Mouse (Mus musculus) naive thymus-derived CD4-positive, alpha-beta T cell, adult 2 months (primary cell): ENCODE data around the gene Tgtp2.
A peak's percentile ranks its signal among the peaks of the same experiment; 100 is the strongest.
"Not testable (repeated sequence)": the region's sequence is repeated elsewhere in the genome, so short reads cannot be mapped to it uniquely, and the experiment has no call there.

Source experiments
- DNase-seq: peaks from one replicate; pipeline ENCODE4 v3.0.0-alpha.2; 2011; ENCODE audit warnings: low read depth

The Tgtp2 gene

DNA sequence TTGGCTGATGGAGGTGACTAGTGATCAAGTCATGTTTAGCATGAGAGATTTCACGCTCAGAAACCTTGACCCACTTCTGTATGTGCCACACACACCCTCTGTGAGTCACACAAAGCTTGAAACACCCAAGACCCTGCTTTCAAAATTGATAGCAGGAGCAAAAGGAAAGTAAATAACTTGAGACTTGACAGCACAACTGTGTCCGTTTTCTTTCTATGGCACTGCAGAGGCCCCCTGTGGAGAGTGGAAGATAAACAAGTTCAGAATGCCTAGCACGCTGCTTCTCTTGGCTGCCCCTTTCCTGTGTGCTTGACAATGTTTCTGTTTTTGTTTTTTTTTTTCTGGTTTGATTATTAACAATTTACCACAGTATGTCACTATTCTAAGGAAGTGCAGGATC is 20.9 kb upstream of the Tgtp2 start:
- peak; percentile 79 for DNase-seq

DNA sequence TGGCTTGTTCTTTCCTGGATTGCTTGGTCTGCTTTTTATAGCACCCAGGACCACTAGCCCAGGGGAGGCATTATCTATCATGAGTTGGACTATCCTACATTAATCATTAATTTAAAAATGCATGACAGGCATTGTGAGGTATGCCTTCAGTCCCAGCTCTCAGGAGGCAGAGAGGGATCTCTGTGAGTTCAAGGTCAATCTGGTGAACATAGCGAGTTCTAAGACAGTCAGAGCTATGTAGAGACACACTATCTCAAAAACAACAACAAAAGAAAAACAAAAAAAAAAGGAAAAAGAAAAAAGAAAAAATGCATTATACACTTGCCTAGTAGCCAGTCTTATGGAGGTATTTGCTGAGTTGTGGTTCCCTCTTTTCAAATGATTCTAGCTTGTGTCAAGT is 20.4 kb upstream of the Tgtp2 start:
- no peak for DNase-seq

DNA sequence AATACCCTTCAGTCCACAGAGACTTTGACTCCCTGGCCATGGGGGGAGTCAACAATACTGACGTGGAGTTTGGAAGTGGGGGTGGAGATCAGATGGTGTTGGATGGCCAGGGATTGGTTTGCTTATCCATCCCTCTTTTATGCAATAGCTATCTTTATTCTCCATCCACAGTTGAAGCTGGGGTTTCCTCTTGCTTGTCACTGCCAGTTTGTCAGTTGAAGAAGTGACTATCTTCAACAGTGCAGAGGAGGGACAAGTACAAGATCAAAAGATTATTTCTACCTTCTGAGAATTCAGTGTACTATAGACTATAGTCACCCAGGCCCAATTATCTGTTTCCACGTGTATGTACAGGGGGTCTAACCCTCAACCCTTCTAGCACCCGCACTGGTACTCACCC is 19.8 kb upstream of the Tgtp2 start:
- DNase-seq, result peak; percentile 39

DNA sequence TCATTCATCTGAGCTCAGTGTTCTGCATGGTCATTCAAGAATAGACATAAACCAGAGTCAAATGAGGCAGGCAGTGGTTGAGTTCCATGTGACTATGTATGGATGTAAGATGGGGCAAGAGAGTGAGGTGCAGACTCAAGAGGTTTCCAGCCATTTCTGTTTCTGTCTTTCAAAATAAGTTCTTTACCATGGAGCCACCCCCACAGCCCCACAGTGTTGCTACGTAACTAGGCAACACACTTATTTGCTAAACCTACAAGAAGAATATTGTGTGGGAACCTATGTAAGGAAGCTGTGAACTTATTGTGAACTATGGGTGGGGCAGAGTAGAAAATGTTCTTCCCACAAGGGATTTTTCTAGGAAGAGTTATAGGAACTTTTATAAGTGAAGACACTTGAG is 19.1 kb upstream of the Tgtp2 start:
- peak; percentile 68 for DNase-seq

DNA sequence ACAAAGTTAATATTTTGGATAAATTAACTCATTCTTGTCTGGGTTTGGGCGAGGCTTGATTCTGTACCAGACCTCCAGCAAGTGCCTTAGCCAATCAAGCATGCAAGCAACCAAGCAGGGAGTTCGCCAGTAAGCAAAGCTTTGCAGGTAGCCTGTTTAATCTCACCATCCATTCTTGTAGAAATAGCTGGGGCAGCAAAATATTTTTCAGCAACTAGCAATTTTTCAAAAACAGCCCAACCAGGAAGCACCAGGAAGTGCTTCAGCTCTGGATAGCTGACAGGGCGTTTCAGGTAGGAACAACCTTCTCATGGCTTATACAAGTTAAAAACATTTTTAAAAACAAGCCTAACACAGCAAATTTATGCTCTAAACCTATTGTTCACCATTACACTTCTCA is 17.9 kb upstream of the Tgtp2 start:
- DNase-seq, result no peak

DNA sequence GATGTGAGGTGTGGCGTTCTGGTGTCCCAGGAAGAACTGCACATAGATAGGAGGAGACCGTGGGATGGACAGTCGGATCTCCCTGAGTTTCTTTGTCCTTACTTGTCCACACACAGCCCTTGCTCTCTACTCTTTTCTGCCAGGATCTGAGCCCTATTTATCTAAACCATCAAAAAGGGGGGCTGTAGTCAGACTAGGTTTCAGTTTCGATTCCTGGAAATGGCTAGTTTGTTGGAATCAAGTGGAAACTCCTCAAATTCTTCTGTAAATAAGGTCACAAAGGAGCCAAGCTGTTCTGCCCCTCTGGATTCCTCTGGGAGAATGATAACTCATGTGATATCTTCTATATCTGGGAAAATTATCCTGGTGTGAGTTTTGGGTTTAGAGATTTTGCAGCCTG is 17.4 kb upstream of the Tgtp2 start:
- peak; percentile 63 for DNase-seq

DNA sequence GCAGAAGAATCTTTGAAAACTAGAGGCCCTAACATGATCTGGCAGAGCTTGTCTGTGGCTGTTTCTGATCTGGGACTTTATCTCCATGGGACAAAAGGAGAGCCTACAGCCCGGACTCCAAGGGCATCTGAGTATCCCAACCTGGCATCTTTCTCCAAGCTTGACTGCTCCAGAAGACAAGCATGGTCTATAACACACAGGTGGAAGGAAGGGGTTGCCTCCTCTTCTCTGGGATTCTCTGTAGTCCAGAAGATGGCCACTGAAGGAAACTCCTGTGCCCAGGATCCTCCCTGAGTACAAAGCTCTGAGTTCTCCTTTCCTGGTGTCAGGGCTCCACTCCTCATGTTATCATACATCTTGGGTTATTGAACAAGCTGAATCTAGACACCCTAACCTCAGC is 16.6 kb upstream of the Tgtp2 start:
- no peak for DNase-seq

DNA sequence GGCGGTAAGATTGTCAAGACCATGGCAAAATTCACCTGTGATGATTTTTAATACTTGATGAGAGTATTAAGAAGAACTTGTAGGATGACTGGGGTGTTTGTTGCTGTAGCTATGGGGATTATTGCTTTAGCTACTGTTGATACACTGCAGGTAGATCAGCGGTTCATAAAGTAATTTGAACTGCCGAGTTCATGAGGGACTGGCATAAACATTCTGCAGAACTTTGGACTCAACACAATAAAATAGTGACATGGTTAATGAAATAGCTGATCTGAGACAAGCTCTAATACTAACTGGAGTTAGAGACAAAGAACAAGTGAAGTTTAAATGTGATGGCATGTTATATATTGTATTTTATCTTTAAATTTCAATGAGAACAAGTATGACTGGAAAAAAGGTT is 14.7 kb upstream of the Tgtp2 start:
- DNase-seq, result no peak

DNA sequence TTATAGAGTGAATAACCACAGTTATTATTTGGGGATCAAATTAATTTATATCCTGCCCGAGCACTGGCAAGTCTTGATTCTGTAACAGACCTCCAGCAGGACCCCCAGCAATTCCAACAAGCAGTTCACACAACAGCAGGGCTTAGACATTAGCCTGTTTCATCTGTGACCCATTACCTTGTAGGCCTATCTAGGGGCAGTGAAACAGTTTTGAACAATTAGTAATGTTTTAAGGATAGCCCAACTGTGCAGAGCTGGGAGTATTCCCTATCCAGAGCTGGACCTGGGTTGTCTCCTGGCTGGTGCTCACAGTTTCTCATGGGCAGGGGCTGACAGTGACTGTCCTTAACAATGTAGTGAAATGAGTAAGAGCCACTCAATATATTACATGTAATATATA is 13.0 kb upstream of the Tgtp2 start:
- DNase-seq, result no peak

DNA sequence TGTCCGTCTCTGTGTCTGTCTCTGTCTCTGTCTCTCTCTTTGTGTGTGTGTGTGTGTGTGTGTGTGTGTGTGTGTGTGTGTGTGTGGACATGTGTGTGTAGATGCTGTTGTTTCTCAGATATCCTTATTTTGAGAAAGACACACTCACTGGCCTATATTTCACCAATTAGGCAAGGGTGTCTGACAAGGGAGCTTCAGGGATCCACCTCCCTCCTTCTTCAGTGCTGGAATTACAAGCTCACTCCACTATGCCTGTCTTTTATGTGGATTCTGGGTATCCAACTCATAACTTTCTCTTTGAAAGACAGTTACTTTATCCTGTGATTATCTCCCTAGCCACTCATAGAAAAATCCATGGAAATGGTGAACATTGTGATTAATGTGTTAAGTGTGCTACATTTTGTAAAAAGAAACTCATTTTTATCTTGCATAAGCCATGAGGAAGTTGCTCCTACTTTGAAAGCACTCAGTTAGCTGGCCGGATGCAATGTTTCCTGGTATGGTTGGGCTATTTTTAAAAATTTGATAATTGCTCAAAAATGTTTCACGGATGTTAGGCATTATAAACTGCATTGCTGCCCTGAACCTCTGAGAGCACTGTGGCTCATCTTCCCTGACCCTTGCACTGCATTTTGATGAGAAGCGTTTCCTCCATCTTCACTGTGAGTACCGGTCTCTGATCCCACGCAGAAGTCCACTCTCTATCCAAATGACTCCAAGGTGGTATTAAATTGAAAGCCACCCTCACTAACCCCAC is 12.2 kb upstream of the Tgtp2 start, which contains the start of gene Ifi47:
TSS of gene Ifi47 (plus strand) at position 587 of the 757 bp plus-strand sequence.
- DNase-seq, result peak; percentile 31

DNA sequence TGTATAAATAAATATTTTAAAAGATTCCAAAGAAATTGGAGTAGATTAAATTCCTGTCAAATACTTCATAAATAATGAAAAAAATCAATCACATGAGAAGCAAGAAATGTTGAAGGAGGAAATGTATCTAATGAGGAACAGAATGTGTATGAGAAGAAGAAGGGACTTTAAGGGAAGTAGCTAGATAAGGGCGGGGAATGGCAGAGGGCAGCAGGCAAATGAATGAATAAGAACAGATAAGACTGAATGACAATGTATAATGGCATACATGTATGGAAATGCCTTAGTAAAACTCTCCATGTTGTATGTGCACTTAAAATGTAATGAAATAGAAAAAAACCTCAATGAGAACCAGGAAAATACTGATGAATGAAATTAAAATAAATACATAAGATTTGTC is 4.4 kb upstream of the Tgtp2 start:
- DNase-seq, result no peak

DNA sequence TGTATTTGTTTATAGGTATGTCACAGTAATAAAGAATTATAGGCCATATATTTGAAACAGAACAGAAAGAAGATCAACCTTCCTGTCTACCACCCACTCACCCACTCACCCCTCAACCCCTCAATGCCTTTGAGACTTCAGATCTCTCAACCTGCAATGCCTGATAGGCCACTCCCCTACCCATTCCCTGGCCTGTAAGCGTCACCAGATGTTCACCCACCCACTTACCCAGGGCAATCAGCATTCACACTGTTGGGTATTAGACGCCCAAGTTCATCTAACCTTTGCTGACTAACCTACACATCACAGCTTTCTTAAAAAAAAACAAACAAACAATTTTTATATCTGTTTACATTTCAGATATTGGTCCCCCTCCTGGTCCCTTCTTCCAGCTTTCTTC is 2.1 kb downstream of the Tgtp2 start:
- DNase-seq, result peak; percentile 42

DNA sequence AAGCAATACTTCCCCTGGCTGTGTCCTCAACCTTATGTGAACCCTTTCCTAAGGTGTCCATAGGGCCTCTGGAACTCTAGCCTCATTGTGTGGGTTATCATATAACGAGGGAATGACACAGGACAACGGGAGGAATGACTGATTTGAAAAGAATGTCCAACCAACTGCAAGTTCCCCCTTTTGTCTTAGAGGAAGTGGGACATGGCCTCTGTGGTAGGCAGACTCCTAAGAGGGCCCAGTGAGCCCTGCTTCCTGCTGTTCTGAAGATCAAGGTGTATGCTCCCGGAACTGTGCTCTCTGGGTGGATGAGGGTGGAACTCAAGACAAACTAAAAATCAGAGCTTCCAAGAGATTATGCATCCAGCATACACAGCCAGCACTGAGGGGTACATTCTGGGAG is 3.9 kb downstream of the Tgtp2 start:
- not testable (repeated sequence) for DNase-seq

DNA sequence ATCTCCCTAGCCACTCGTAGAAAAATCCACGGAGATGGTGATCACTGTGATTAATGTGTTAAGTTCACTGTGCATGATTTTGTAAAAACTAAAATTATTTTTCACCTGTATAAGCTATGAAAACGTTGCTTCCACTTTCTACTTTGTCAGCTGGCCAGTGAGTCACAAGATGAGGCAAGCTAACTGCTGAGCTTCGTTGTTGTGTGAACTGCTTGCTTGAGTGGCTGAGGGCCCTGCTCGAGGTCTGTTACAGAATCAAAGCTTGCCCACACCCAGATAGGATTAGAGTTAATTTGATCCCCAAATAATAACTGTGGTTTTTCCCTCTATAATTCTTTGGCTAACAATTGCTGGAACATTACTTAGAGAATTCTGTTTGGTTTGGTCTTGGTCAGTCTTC is 12.1 kb downstream of the Tgtp2 start:
- not testable (repeated sequence) for DNase-seq

DNA sequence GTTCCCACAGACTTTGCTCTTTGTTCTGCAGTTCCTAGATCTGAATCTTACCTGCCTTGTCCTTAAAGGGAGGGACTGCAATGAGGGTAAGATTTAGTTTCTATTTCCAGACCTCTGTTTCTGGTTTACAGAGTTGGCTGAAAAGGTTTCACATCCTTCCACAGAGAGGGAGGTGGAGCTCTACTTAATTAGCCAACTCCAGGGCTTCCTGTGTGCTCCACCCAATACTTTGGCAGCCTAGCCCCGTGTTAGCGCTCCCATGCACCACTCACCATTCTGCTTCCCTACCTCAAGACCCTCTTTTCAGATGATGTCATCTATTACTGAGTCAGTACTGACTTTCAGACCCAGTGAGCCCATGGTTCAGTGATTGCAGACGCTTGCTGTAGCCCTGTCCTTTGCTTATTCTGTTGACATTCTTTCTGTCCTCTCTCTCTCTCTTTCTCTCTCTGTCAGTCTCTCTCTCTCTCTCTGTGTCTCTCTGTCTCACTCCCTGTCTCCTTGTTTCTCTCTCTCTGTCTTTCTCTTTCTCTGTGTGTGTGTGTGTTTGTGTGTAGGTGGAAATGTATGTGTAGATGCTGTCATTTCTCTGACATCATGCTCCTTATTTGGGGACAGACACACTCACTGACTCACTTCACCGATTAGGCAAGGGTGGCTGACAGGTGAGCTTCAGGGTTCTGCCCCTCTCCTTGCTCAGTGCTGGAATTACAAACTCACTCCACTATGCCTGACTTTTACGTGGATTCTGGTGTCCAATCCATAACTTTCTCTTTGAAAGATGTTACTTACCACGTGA is 12.7 kb downstream of the Tgtp2 start, which contains the start of gene 9930111J21Rik2:
TSS of gene 9930111J21Rik2 (minus strand) at position 150 of the 799 bp plus-strand sequence.
- DNase-seq, result peak; percentile 51

DNA sequence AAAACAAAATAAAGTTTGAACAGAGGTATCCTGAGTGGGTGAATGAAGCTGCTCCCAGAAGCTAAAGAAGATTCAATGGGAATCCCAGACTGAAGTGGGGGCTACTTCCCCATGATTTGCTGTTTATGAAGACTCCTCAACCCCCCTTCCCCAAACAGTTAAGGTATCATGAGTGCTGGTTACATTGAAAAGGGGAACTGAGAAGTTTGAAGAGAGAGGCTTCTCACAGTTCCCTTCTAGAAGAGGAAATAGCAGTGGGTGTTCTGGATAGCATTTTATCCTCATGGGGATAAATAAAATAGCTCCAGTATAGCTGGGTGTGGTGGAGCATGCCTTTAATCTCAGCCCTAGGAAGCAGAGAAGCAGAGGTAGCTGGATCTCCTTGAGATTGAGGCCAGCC is 13.9 kb downstream of the Tgtp2 start:
- DNase-seq, result not testable (repeated sequence)

DNA sequence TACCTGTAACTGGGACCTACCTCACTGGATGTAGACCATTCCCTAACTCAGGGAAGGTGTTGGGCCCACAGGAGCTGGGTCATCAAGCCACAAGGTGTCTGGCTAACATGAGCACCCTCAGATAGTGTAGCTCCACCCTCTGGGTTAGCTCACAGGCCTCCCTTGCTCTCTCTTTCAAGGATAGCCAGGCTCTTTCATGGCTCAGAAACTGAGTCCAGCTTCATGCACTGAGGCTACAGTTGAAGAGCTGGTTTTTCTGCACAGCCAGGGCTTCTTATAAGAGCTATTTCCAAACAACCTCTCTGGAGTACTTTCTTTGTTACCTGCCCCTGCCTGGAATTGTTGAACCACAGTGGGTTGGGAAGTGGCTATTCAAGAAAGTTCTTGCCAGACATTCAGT is 51.9 kb downstream of the Tgtp2 start:
- DNase-seq, result not testable (repeated sequence)
